Mouse (Mus musculus) layer of hippocampus, adult 9-10 months (tissue): ENCODE data around the gene Gabrg3.
A peak's percentile ranks its signal among the peaks of the same experiment; 100 is the strongest.

Experiments
- DNase-seq: peaks from one replicate; pipeline ENCODE4 v3.0.0; 2022; ENCODE audit warnings: low spot score

Gabrg3 gene

DNA sequence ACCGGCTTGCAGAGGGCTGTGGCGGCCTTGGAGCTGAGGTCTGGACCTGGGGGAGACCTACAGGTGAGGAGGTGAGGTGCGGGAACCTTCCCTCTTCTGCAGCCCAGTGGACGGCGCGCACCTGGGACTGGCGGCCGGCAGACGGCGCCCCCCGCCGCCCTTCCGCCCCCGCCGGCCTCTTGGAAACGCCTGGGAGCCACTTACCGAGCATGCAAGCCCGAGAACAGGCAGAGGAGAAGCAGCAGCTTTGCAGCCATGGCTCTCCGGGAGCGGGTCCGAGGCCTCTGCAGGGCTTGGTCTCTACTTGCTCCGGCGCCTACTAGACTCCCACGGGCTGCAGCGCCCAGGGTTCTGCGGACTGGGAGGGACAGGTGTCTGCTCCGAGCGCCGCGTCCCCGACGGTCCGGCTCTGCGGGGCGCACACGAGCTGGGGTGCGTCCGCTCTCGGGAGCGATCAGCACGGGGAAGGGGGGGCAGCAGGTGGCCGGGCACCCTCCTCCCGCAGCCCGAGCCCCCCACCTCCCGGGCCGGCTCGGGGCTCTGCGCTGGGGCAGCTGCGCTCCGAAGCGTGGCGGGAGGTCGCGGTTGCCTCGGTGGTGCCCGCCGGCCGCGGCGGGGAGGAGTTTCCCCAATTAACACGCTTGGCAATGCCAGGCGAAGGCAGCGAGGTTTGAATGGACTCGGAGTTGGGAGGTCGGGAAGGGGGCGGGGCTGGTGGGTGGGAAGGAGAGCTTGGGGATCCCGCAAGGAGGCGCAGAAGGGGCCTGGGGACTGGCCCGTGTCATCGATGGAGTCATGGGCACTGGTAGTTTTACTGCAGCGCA lies at the start of gene Gabrg3:
Gabrg3 (minus strand) TSS at position 672 of the 824 bp plus-strand sequence.
- DNase-seq = no peak

DNA sequence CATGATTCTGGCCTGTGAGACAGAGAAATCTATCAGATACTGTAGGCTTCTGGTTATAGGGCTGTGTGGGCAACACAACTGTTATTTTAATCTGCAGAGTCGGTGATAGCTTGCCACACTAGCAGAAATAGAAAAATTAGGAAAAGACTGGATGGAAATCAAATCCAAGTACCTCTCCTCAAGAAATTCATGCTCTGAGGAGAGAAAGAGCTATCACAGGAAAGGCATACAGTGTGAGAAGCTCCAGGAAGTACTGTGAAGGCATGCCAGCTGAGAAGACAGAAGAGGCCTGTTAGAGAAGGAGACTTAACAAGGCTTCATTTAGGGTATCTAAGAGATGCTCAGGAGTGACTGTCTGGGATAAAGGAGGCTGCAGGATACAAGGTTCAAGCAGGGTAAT lies 35.7 kb upstream of the Gabrg3 start:
- no peak for DNase-seq

DNA sequence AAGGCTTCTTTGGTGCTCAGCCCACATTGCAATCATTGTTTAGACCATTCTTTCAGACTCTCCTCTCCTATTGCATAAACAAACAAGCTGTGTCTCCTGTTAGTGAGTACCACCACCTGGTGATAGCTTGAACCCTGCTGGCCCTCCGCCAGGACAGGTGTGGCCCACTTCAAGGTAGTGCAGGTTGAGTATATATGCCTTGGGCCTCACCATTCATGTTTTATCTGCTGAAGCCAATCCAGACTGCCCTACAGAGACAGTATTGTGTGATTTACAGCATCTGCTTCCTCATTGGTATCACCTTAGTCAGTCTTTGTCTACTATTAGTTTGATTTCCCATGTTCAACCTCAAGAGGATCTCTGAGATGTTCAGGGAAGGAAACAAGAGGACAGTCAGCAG lies 34.1 kb upstream of the Gabrg3 start:
- DNase-seq = no peak

- no peak for DNase-seq
Measured at GRCm38 (mm10) chr7:57419392-57419791, 32.4 kb upstream of the Gabrg3 start, which contains the start of gene Gabrb3. Gene Gabrb3, plus strand, starts transcription at chr7:57419692.

- DNase-seq = no peak
Measured at GRCm38 (mm10) chr7:57412896-57413295, 25.9 kb upstream of the Gabrg3 start.

DNA sequence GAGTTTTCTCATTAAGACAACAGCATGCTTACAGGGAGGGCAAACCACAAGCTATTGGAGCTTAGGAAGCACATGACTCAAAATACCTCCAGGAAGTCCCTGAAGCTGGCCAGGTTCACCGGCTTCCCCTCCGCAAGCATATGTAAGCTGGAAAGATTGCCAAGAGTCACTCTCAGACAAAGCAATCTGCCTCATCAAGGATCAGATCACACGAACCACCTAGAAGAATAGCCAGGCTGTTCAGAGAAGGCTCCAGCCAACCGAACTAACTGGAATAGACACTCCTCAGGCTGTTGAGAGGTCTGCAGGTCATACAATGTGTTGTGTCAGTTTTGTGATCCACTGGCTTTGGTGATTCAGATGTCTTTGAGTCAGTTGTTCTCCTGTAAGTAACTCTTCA lies 24.2 kb upstream of the Gabrg3 start:
- no peak for DNase-seq

DNA sequence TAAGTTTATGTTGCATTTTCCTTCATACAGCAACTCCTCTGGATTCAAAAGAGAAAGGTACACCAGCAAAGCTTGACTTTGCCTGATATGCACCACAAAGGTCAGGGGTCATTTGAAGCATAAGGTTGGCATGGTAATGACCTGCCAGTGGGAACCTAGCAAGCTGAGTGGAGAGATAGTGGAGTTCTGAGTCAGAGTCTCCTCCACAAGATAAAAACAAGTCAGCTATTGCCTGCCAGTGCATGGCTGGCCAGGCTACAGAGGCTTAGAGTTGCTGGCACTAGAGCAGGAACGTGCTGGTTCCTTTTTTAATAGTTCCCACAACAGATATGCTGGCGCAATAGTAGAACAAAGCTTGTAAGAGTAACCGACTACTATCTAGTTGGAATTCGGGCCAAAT lies 6.6 kb upstream of the Gabrg3 start:
- DNase-seq = no peak

DNA sequence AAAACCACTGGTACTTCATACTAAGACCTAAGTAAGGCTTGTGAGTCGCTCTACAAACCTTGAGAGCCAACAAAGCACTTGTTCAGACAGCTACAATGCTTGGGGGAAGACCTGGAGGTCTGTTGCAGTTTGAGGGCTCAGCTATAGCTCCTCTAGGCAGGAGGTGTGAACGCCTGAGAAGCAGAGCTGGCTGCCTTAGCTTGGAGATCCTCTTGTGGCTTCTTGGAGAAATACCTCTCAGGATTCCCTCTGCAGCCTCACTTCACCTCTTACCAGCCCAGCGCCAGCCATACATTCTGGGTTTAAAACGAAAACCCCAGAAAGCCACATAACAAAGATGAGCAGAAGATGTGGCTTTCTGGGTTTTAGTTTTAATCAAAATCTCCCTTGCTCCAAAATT lies 3.1 kb upstream of the Gabrg3 start:
- DNase-seq = no peak

DNA sequence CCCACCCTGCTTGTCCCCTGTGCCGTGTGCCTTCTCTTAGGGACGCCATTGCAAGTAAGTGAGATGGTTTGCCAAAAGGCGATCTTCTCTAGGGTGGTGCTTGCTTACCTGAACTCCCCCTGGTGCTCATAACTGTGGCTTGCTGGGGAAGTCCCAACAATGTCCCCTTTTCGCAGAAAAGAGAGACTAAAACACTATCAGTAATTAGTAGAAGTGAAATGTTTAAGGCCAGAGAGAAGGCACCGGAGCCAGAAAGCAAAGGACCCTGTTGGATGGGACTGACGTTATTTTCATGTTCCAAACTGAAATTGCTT lies 310 bp upstream of the Gabrg3 start:
- DNase-seq = no peak

DNA sequence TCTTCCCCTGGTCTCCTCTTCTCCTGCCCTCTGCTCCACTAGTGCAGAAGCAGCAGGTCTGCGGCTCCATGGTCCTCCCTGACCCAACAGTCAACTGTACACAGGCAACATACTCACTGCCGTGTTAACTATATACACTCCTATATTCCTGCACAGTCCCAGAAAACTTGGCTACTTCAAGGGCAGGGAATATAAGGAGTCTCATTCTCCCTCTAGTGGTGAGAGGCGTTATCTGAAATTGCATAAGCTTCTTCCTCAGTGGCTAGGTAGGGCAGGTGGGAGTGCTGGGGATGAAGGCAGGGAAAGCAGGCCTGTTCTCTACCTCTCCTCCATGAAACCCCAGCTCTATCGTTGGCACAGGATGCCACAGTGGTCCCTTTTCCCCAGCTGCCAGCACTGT lies 2.9 kb downstream of the Gabrg3 start:
- peak; percentile 42 for DNase-seq

GRCm38 (mm10) chr7:57366013-57366390 lies 21.0 kb downstream of the Gabrg3 start:
- no peak for DNase-seq

- DNase-seq = no peak
Measured at GRCm38 (mm10) chr7:57365134-57366012, 21.6 kb downstream of the Gabrg3 start.

- DNase-seq = no peak
Measured at GRCm38 (mm10) chr7:57363812-57364211, 23.2 kb downstream of the Gabrg3 start.

GRCm38 (mm10) chr7:57357871-57358540 lies 29.0 kb downstream of the Gabrg3 start:
- DNase-seq = no peak

- peak; percentile 5 for DNase-seq
Measured at GRCm38 (mm10) chr7:57356565-57357301, 30.3 kb downstream of the Gabrg3 start.

GRCm38 (mm10) chr7:57348774-57349173 lies 38.2 kb downstream of the Gabrg3 start:
- no peak for DNase-seq

DNA sequence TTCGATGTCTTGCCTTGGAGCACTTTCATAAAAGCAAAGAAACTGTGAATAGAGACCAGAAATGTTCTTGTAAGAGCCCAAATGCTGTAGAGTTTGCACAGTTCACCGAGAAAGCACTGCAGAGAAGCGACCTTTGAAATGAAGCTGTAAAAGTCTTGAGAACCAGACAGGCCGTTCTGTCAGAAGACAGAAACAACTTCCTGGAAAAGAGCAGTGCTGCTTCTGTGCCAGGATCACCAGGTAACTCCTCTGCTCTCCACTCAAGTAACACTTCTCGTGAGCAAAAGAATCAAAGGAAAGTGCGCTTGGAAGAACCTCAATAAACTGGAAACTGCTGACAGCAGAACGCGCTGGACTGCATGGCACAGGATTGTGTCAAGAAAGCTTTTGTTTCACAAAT lies 45.1 kb downstream of the Gabrg3 start:
- no peak for DNase-seq

DNA sequence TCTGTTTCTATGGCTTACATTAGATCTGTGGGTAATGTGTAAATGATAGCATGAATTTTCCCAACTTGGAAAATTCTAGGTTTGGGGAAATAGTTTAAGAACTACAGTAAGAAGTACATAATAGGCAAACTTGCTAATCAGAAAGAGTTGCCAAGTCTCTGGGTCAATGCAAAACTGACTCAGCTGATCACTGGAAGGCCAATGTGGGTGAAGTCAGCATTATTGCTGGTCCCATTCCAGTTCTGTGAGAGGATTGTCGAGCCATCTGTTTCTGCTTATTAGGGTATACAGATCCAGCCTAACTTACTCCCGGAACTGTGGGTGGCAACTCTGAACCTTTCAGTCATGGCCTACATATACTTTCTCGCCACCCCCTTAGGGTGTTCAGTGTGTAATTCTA lies 55.8 kb downstream of the Gabrg3 start:
- DNase-seq = no peak

DNA sequence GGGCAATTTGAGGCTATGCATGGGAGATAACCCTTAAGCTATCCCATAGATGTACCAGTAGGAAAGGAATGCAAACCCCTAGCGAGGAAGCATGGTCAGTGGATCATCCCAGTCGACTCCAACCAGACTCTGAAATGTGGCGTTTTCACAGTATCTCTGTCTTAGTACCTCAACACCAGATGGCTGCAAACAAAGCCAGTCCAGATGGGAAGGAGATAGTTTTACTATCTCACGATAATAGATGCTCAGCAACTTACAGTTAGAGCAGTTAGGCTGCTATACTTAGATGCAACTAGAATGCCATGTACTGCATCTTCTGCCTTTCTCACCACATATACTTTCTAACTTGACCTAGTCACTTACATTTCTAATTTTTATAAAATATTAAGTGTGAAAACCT lies 56.7 kb downstream of the Gabrg3 start:
- DNase-seq = no peak

DNA sequence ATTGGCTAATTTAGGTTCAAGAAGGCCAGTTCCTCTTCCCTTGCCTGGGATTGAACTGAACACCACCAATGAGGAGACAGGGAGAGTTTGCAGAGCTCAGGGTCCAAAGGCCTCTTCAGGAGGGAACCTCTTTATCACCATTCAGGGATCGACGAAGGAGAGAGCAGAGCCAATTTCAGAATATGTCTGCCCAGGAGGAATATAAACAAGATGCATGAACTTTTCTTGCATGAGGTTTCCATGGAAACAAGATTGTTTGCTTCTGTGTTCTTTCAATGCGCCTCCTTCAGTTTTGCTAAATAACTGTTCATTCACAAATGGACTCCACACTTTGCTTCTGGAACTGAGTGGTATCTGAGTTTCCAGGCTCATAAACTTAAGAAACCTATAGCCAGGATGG lies 62.5 kb downstream of the Gabrg3 start:
- DNase-seq = no peak

- no peak for DNase-seq
Measured at GRCm38 (mm10) chr7:57322086-57322485, 64.9 kb downstream of the Gabrg3 start.

DNA sequence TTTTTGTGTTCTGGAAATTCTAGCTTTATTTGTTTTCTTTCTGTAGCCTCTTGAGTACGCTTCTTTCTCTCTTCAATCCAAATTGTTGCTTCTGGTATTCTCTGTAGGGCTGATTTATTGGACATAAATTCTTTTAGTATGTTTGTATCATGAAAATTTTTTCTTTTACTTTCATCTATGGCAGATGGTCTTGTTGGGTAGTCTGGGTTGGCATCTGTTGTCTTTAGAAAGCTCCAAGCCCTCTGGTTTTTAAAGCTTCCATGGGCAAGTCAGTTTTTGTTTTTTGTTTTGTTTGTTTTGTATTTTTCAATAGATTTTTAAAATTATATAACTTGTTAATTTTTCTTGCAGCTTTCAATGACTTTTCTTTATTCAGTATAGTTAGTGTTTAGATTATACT lies 72.0 kb downstream of the Gabrg3 start:
- no peak for DNase-seq
